In genomic region chr8:48522004-48522403, GRCm38 (mm10) we compare ENCODE assay signal across 15 mouse cellular contexts.
"Had no signal": no experiment of that assay in that cellular context is flagged by ENCODE, and none has a peak within 500 bp of the region (broad histone marks: within the 10 kb centered on the region; RNA-seq: fewer than 3 reads in every experiment).

No protein-coding gene starts in this region.

- H3K4me1 ChIP-seq: liver, embryonic 13.5 days; lung, embryonic 15.5 days; megakaryocyte, embryonic 14.5 days had no signal

- DNase-seq: kidney, adult 8-10 months; kidney, postnatal 25 days; liver; liver, embryonic 13.5 days; liver, postnatal 0 days; lung, postnatal 14 days; retina, postnatal 1 day; thymus, adult 18-20 months; thymus, postnatal 14 days had no signal

- H3K4me3 ChIP-seq: limb, embryonic 12.5 days; liver, embryonic 13.5 days; lung, embryonic 15.5 days had no signal

- H3K36me3 ChIP-seq: limb, embryonic 12.5 days; liver, embryonic 13.5 days; lung, embryonic 15.5 days had no signal

- ATAC-seq: intestine, postnatal 0 days; liver, postnatal 0 days had no signal

- H3K9ac ChIP-seq: limb, embryonic 12.5 days; liver, embryonic 13.5 days; liver, postnatal 0 days; lung, embryonic 15.5 days had no signal

- H3K4me2 ChIP-seq: limb, embryonic 12.5 days; liver, embryonic 13.5 days; lung, embryonic 15.5 days; midbrain, embryonic 11.5 days had no signal

- H3K27ac ChIP-seq: limb, embryonic 12.5 days; liver, embryonic 13.5 days; lung, embryonic 15.5 days; macrophage had no signal

- H3K9me3 ChIP-seq: limb, embryonic 12.5 days; liver, embryonic 13.5 days; lung, embryonic 15.5 days had no signal

- H3K27me3 ChIP-seq: limb, embryonic 12.5 days; liver, embryonic 13.5 days; lung, embryonic 15.5 days; megakaryocyte, embryonic 14.5 days had no signal
